Mouse (Mus musculus) ES-Bruce4 (cell line): ENCODE measurements around the gene Mthfr.

Experiments
- CTCF ChIP-seq: IDR thresholded peaks from one replicate; pipeline ENCODE4 v1.8.1; 2011; ENCODE audit warnings: low read depth, low read length
- POLR2A ChIP-seq: IDR thresholded peaks from one replicate; pipeline ENCODE4 v1.8.1; 2011; ENCODE audit warnings: low read length; ENCODE audit not compliant: insufficient read depth

DNA sequence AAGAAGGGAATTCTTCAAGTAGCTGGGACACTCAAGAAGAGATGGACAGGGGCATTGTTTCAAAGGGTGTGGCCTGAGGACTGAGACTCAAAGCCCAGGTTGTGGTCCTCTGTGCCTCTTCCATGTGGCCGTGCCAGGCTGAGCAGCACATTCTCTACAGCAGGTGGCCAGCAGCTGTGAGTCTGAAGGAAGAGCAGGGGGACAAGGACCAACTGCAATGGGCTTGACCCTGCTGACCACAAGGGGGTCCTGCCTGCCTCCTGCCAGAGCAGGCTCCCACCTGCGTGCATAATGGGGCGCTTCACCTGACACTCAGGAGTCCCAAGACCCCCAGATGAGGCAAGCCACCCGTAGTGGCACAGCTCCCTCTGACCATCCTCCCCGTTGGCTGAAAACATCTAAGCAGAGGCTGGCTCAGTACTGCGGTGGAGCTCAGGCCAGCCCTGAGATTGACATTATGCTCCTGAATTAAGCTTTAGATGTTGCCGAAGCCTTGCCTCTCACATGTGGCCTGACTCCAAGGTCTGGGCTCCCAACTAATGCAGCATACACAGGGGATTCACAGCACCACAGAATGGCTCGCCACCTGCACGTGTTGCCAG lies 19.4 kb downstream of the Mthfr start:
- no peak for TF ChIP-seq CTCF
- no peak for TF ChIP-seq POLR2A
